Mouse (Mus musculus) C2C12 (cell line): ENCODE results near the gene Ppp3r1.
"Not testable (repeated sequence)": the region's sequence is repeated elsewhere in the genome, so short reads cannot be mapped to it uniquely, and the experiment has no call there.

Source experiments
- CEBPB ChIP-seq: IDR thresholded peaks from one replicate; pipeline ENCODE4 v1.6.1; 2011; ENCODE audit warnings: low read depth, mild to moderate bottlenecking, control low read depth, moderate library complexity
- CTCF ChIP-seq: IDR thresholded peaks from one replicate; pipeline ENCODE4 v1.5.1; 2011; ENCODE audit not compliant: control insufficient read depth, insufficient read depth, insufficient read length
- FOSL1 ChIP-seq: IDR thresholded peaks from one replicate; pipeline ENCODE4 v1.8.0; 2011; ENCODE audit warnings: mild to moderate bottlenecking, low read length; ENCODE audit not compliant: poor library complexity, insufficient read depth, severe bottlenecking
- MAX ChIP-seq: IDR thresholded peaks from one replicate; pipeline ENCODE4 v1.6.1; 2011; ENCODE audit warnings: mild to moderate bottlenecking, control low read depth
- MYOD1 ChIP-seq: IDR thresholded peaks from one replicate; pipeline ENCODE4 v1.6.1; 2011; ENCODE audit warnings: low read depth; ENCODE audit not compliant: control insufficient read depth, insufficient read length
- MYOG ChIP-seq: IDR thresholded peaks from one replicate; pipeline ENCODE4 v1.6.1; 2011; ENCODE audit not compliant: control insufficient read depth, insufficient read length; ENCODE audit errors: extremely low read depth

GRCm38 (mm10) chr11:17238598-17238997, 79.5 kb downstream of the Ppp3r1 start:
- not testable (repeated sequence) for TF ChIP-seq CTCF, FOSL1, MAX, MYOD1, CEBPB, MYOG
